Mouse (Mus musculus) myocyte (in vitro differentiated cells): ENCODE results near the gene Lamp5. TPM values are rescaled to one million over a fixed set of nuclear protein-coding genes. Genes with fewer than 3 reads are reported as not detected.

Experiments
- H3K27me3 ChIP-seq: one replicate; pipeline ENCODE4 v1.6.1; 2011; ENCODE audit not compliant: control insufficient read depth, insufficient read depth, insufficient read length
- H3K36me3 ChIP-seq: one replicate; pipeline ENCODE4 v1.6.1; 2011; ENCODE audit not compliant: control insufficient read depth, insufficient read depth
- H3K4me2 ChIP-seq: one replicate; pipeline ENCODE4 v1.6.1; 2011; ENCODE audit warnings: low read depth, control low read depth
- H3K4me3 ChIP-seq: one replicate; pipeline ENCODE4 v1.5.1; 2011; ENCODE audit warnings: mild to moderate bottlenecking, control low read depth, moderate library complexity
- H3K79me2 ChIP-seq: one replicate; pipeline ENCODE4 v1.6.1; 2011; ENCODE audit not compliant: control insufficient read depth, insufficient read depth
- H3ac ChIP-seq: one replicate; pipeline ENCODE4 v1.6.1; 2011; ENCODE audit not compliant: control insufficient read depth, insufficient read length
- CEBPB ChIP-seq: IDR thresholded peaks from 2 replicates; pipeline ENCODE4 v1.6.1; 2011; ENCODE audit warnings: mild to moderate bottlenecking, moderate library complexity; ENCODE audit not compliant: poor library complexity, insufficient read depth, severe bottlenecking
- E2F4 ChIP-seq: IDR thresholded peaks from one replicate; pipeline ENCODE4 v1.6.1; 2011; ENCODE audit warnings: mild to moderate bottlenecking, control low read depth, moderate library complexity; ENCODE audit not compliant: insufficient read depth
- MAX ChIP-seq: IDR thresholded peaks from one replicate; pipeline ENCODE4 v1.6.1; 2011; ENCODE audit warnings: low read depth, mild to moderate bottlenecking, control low read depth
- MYOD1 ChIP-seq, 3 experiments: IDR thresholded peaks; one replicate each; pipeline ENCODE4 v1.6.1; 2011; ENCODE audit warnings: control low read depth in 2 of 3, low read depth in 2 of 3, mild to moderate bottlenecking in 2 of 3, moderate library complexity in 1 of 3; ENCODE audit not compliant: insufficient read length in 2 of 3, control insufficient read depth in 1 of 3
- MYOG ChIP-seq, 3 experiments: IDR thresholded peaks; one replicate each; pipeline ENCODE4 v1.6.1; 2011; ENCODE audit warnings: control low read depth in 2 of 3, low read depth in 2 of 3, mild to moderate bottlenecking in 2 of 3; ENCODE audit not compliant: insufficient read length in 2 of 3, control insufficient read depth in 1 of 3, insufficient read depth in 1 of 3
- POLR2A ChIP-seq: IDR thresholded peaks from one replicate; pipeline ENCODE4 v1.6.1; 2011; ENCODE audit warnings: low read depth, mild to moderate bottlenecking, control low read depth, moderate library complexity; ENCODE audit not compliant: insufficient read length
- POLR2AphosphoS2 ChIP-seq: IDR thresholded peaks from one replicate; pipeline ENCODE4 v1.6.1; 2011; ENCODE audit warnings: low read depth, control low read depth; ENCODE audit not compliant: insufficient read length
- REST ChIP-seq: IDR thresholded peaks from one replicate; pipeline ENCODE4 v1.6.1; 2011; ENCODE audit warnings: mild to moderate bottlenecking, control low read depth, moderate library complexity; ENCODE audit not compliant: insufficient read depth, insufficient read length
- SRF ChIP-seq: IDR thresholded peaks from one replicate; pipeline ENCODE4 v1.6.1; 2011; ENCODE audit warnings: low read depth; ENCODE audit not compliant: control insufficient read depth, insufficient read length
- TCF12 ChIP-seq: IDR thresholded peaks from one replicate; pipeline ENCODE4 v1.6.1; 2011; ENCODE audit warnings: mild to moderate bottlenecking, control low read depth; ENCODE audit not compliant: poor library complexity, insufficient read depth, severe bottlenecking
- TCF3 ChIP-seq: IDR thresholded peaks from one replicate; pipeline ENCODE4 v1.6.1; 2011; ENCODE audit warnings: low read depth, control low read depth; ENCODE audit not compliant: insufficient read length
- USF1 ChIP-seq: IDR thresholded peaks from one replicate; pipeline ENCODE4 v1.6.1; 2011; ENCODE audit warnings: low read depth, mild to moderate bottlenecking, control low read depth, moderate library complexity
- polyA plus RNA-seq: library from polyadenylated mRNA; unstranded; fragments of >200 nt; fragmentation: generic; extraction: Trizol; gene quantifications from one replicate; pipeline ENCODE4 v1.2.1, GENCODE M21; 2012; ENCODE audit warnings: missing spikeins

Lamp5 gene
- polyA plus RNA-seq, 1 experiment: not detected

GRCm38 (mm10) chr2:136097143-136097542, 45.1 kb downstream of the Lamp5 start:
- H3ac ChIP-seq: no peak overlapping the region
- no peak overlapping the region for H3K4me2 ChIP-seq
- no peaks in the 10 kb centered on the region for H3K79me2 ChIP-seq
- H3K4me3 ChIP-seq: no peak overlapping the region
- TF ChIP-seq SRF (no peak), USF1 (no peak), E2F4 (no peak), CEBPB (no peak), TCF12 (no peak), MYOG (IDR thresholded peaks at IDR 0.05; ENCODE audit: control insufficient read depth in 1 of 3, insufficient read depth in 1 of 3, insufficient read length in 2 of 3, low read depth in 2 of 3) (no peak), TCF3 (no peak), MYOD1 (IDR thresholded peaks at IDR 0.05; ENCODE audit: control insufficient read depth in 1 of 3, insufficient read length in 2 of 3, low read depth in 2 of 3) (no peak), MAX (no peak), POLR2A (no peak), POLR2AphosphoS2 (no peak), REST (no peak)
- H3K36me3 ChIP-seq: no peaks in the 10 kb centered on the region
- no peaks in the 10 kb centered on the region for H3K27me3 ChIP-seq

DNA sequence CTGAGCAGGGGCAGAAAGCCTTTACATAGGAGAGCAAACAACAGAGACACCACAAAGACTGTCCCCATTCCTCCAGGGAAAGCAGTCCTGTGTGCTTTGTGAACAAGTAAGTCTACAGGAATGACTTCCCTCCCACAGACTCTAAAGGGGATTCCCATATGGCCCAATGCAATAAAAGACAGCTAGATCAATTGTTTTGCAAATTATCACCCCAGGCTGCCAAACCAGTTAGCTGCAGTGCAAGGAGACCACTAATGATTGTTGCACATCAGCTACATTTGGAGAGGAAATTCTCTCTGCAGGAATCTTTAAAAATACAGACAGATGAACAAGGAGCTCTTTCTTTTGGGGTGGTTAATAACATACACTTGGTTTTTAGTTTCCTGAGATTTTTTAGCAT, 55.6 kb downstream of the Lamp5 start:
- TF ChIP-seq MYOD1 (IDR thresholded peaks at IDR 0.05; ENCODE audit: control insufficient read depth in 1 of 3, insufficient read length in 2 of 3, low read depth in 2 of 3) (no peak), TCF3 (no peak), POLR2AphosphoS2 (no peak), POLR2A (no peak), MYOG (IDR thresholded peaks at IDR 0.05; ENCODE audit: control insufficient read depth in 1 of 3, insufficient read depth in 1 of 3, insufficient read length in 2 of 3, low read depth in 2 of 3) (no peak), TCF12 (no peak), REST (no peak), CEBPB (no peak)
- Histone ChIP-seq H3K27me3 (no peaks in the 10 kb centered on the region), H3K4me3 (no peak overlapping the region)

DNA sequence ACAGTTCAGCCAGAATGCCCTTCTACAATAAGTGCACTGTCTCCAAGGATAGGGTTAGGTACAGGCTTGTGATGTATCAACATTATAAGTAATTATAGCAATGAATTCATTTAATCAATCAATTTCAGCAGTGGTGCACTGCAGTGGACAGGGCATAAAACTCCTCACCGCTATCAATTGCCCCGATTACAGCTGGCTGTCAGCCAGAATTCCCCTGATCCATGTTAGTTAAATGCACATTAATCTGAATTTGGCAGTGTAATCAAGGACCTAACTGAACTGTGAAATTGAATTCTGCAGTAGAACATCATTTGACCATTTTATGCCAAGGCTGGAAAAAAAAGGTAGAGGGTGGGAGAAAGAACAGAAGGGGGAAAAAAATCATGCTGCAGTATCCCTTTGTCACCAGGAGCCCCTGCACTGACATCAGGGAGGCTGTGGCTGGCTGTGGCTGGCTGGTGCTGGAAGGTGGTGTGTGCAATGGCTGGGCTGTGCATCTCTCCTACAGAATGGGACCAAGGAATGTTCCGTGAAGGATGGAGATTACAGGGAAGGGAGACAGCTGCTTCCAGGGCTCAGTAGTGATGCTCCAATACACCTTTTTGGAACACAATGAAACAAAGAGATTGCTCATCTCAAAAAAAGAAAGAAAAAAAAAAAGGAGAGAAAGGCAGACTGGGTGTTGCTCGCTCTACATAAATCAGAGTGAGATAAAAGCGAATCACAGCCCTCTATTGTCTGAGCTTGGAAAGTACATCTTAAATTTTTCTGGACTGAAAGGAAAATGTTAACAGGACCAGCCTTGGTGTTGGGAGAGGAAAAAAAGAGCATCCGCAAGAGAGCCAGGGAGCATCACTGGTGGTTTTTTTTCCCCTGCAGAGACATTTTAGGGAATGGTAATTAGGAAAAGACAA, 56.3 kb downstream of the Lamp5 start:
- Histone ChIP-seq H3K79me2 (no peaks in the 10 kb centered on the region), H3K4me2 (no peak overlapping the region)
- no peak for TF ChIP-seq POLR2AphosphoS2
- no peak for TF ChIP-seq CEBPB
- TF ChIP-seq POLR2A: no peak
- TF ChIP-seq MYOD1 (IDR thresholded peaks at IDR 0.05; ENCODE audit: control insufficient read depth in 1 of 3, insufficient read length in 2 of 3, low read depth in 2 of 3): no peak
- no peak for TF ChIP-seq TCF12
- no peak for TF ChIP-seq TCF3
- no peak for TF ChIP-seq MAX
- TF ChIP-seq MYOG (IDR thresholded peaks at IDR 0.05; ENCODE audit: control insufficient read depth in 1 of 3, insufficient read depth in 1 of 3, insufficient read length in 2 of 3, low read depth in 2 of 3): no peak
- TF ChIP-seq REST: no peak
- no peak for TF ChIP-seq E2F4
- no peak for TF ChIP-seq USF1
- no peak for TF ChIP-seq SRF

More for the DNA sequence above, 55.6 kb downstream of the Lamp5 start:
- no peak overlapping the region for H3K4me2 ChIP-seq
- no peaks in the 10 kb centered on the region for H3K79me2 ChIP-seq
- H3K36me3 ChIP-seq: no peaks in the 10 kb centered on the region
- no peak overlapping the region for H3ac ChIP-seq

DNA sequence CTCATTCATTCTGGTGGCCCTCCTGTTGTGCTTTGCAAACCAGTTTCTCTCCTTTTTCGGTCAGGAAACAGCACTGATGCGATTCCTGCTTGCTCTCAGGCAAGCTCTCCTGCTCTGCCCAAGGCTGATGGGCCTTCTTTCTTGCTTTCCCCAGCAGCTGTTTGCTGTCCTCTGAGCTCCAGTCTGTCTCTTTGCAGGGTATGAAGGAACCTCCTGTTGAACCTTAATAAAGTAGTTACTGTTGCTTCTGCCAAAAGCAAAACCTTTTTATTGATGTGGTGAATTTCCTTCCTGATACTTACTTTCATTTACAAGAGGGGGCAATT, 57.0 kb downstream of the Lamp5 start:
- no peaks in the 10 kb centered on the region for H3K36me3 ChIP-seq
- H3K4me2 ChIP-seq: no peak overlapping the region
- TF ChIP-seq TCF12 (no peak), MYOG (IDR thresholded peaks at IDR 0.05; ENCODE audit: control insufficient read depth in 1 of 3, insufficient read depth in 1 of 3, insufficient read length in 2 of 3, low read depth in 2 of 3) (no peak), USF1 (no peak), SRF (no peak), TCF3 (no peak), POLR2AphosphoS2 (no peak), POLR2A (no peak), CEBPB (no peak), REST (no peak), MYOD1 (IDR thresholded peaks at IDR 0.05; ENCODE audit: control insufficient read depth in 1 of 3, insufficient read length in 2 of 3, low read depth in 2 of 3) (no peak), MAX (no peak), E2F4 (no peak)
- no peak overlapping the region for H3ac ChIP-seq
- H3K27me3 ChIP-seq: no peaks in the 10 kb centered on the region
- H3K4me3 ChIP-seq: no peak overlapping the region
- H3K79me2 ChIP-seq: no peaks in the 10 kb centered on the region

More for the DNA sequence above, 56.3 kb downstream of the Lamp5 start:
- Histone ChIP-seq H3K4me3 (no peak overlapping the region), H3K27me3 (no peaks in the 10 kb centered on the region), H3ac (no peak overlapping the region), H3K36me3 (no peaks in the 10 kb centered on the region)
